Mouse (Mus musculus) limb, embryonic 12.5 days (tissue): ENCODE measurements around the gene Txnrd1. TPM values are rescaled to one million over a fixed set of nuclear protein-coding genes. Genes with fewer than 3 reads are reported as not detected.

Experiments used
- ATAC-seq: fragments of 200-750 bp; cut with Nextera tagmentation; 2 replicates; pipeline ENCODE4 v1.8.0; 2017; ENCODE audit warnings: low read depth, moderate TSS enrichment; ENCODE audit not compliant: insufficient number of reproducible peaks, insufficient read depth, low FRiP score, low TSS enrichment
- H3K27ac ChIP-seq: fragments of 300-500 bp; sonication (generic); 2 replicates; pipeline ENCODE4 v1.5.1; 2016; ENCODE audit warnings: mild to moderate bottlenecking, moderate library complexity
- H3K27me3 ChIP-seq: fragments of 300-500 bp; sonication (generic); 2 replicates; pipeline ENCODE4 v1.6.1; 2016; ENCODE audit warnings: mild to moderate bottlenecking, moderate library complexity
- H3K36me3 ChIP-seq: fragments of 300-500 bp; sonication (generic); 2 replicates; pipeline ENCODE4 v1.6.1; 2016; ENCODE audit warnings: mild to moderate bottlenecking, moderate library complexity
- H3K4me1 ChIP-seq: fragments of 300-500 bp; sonication (generic); replicated peaks from 2 replicates; pipeline ENCODE4 v1.6.1; 2016
- H3K4me2 ChIP-seq: fragments of 300-500 bp; sonication (generic); 2 replicates; pipeline ENCODE4 v1.6.1; 2016; ENCODE audit warnings: mild to moderate bottlenecking, moderate library complexity
- H3K4me3 ChIP-seq: fragments of 300-500 bp; sonication (generic); replicated peaks from 2 replicates; pipeline ENCODE4 v1.5.1; 2016; ENCODE audit warnings: mild to moderate bottlenecking
- H3K9ac ChIP-seq: fragments of 300-500 bp; sonication (generic); replicated peaks from 2 replicates; pipeline ENCODE4 v1.6.1; 2016; ENCODE audit warnings: mild to moderate bottlenecking, moderate library complexity
- H3K9me3 ChIP-seq: fragments of 300-500 bp; sonication (generic); 2 replicates; pipeline ENCODE4 v1.6.1; 2016; ENCODE audit warnings: mild to moderate bottlenecking, moderate library complexity
- WGBS: fragments of 180-500 bp; shearing (Covaris S2); methylation state at CpG from one replicate; pipeline ENCODE4 v1.1.7; 2016; 5-methylcytosine and 5-hydroxymethylcytosine counted together
- polyA plus RNA-seq: library from polyadenylated mRNA; unstranded; fragments of >200 nt; fragmentation: Nextera tagmentation; extraction: Ambion mirVana; gene quantifications from 2 replicates; pipeline ENCODE4 v1.2.1, GENCODE M21; 2016

The Txnrd1 gene
- polyA plus RNA-seq, 1 experiment from 2014 or later, result 149 TPM

DNA sequence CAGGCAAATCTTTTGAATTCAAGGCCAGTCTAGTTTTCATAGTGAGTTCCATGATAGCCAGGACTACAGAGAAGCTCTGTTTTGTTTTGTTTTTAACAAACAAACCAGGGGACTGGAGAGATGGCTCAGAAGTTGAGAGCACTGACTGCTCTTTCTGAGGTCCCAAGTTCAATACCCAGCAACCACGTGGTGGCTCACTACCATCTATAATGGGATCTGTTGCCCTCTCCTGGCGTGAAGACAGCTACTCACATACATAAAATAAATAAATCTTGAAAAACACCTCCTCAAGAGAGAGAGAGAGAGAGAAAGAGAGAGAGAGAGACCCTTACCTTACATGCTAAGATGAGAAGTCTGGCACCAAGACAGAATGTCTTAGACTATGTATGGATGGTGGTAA, 84.9 kb downstream of the Txnrd1 start:
- Histone ChIP-seq H3K4me2 (no peak overlapping the region), H3K4me1 (0 out of 2 replicates have a peak, but pooled peaks cover 3% of the 10 kb centered on the region), H3K9me3 (no peaks in the 10 kb centered on the region), H3K36me3 (no peaks in the 10 kb centered on the region), H3K4me3 (no peak overlapping the region), H3K9ac (no peak overlapping the region), H3K27me3 (peaks cover 4% of the 10 kb centered on the region; the same call in 1 of the 2 replicates), H3K27ac (no peak overlapping the region)
- no peak for ATAC-seq
- 72% methylated on average over 2 of the region's 2 CpGs for WGBS

DNA sequence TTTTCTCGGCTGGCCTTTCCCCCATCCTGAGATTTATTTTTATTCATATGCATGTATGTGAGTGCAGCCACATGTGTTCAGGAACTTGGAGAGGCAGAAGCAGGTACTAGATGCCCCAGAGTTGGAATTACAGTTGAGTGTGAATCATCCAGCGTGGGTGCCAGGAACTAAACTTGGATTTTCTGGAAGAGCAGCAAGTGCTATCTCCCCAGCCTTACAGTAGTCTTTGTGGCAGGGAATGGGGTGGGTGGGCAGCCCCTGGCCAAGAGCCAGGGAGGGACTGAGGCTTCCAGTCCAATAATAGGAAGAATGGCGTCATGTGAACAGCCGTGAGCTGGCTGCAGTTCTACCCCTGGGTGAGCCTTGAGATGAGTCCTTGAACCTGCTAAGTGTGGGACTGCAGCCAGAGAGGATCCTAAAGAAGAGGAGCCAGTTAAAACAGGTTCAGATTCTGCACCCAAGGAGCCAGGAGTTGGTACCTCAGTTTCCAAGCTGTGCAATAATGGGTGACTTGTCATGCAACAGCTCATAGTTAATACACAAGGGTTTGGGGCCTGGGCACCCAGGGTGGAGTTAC, 85.7 kb downstream of the Txnrd1 start:
- WGBS, result 80% methylated on average over 4 of the region's 4 CpGs
- Histone ChIP-seq H3K4me2 (no peak overlapping the region), H3K27me3 (peaks cover 3% of the 10 kb centered on the region; the same call in 1 of the 2 replicates), H3K27ac (no peak overlapping the region), H3K4me3 (no peak overlapping the region), H3K9me3 (no peaks in the 10 kb centered on the region), H3K4me1 (0 out of 2 replicates have a peak, but pooled peaks cover 3% of the 10 kb centered on the region), H3K36me3 (no peaks in the 10 kb centered on the region), H3K9ac (no peak overlapping the region)
- ATAC-seq, result no peak

DNA sequence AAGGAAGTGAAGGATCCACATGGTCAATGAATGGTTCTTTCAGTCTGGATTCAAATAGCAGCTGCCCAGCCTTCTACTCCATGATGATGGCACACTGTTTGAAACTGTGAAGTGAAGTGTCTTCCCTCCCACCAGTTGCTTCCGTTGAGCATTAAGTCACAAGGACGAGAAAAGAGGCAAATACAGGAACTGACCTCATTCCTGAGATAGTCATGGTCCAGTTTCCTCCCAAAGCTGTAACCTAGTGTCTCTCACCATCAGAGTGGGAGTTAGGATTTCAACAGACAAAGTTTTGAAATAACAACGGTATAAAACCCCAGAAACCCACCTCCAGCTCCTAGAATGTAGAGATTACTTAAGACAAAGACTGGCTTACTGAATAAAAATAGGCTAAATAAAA, 89.8 kb downstream of the Txnrd1 start:
- WGBS, result 70% methylated on average over 3 of the region's 3 CpGs
- no peak for ATAC-seq
- peaks cover 9% of the 10 kb centered on the region for H3K9me3 ChIP-seq
- no peak overlapping the region for H3K4me2 ChIP-seq
- peaks cover 3% of the 10 kb centered on the region; the same call in 1 of the 2 replicates for H3K27me3 ChIP-seq
- H3K4me1 ChIP-seq, result 0 out of 2 replicates have a peak, but pooled peaks cover 3% of the 10 kb centered on the region
- no peaks in the 10 kb centered on the region for H3K36me3 ChIP-seq
- no peak overlapping the region for H3K27ac ChIP-seq
- H3K9ac ChIP-seq, result no peak overlapping the region
- no peak overlapping the region for H3K4me3 ChIP-seq

DNA sequence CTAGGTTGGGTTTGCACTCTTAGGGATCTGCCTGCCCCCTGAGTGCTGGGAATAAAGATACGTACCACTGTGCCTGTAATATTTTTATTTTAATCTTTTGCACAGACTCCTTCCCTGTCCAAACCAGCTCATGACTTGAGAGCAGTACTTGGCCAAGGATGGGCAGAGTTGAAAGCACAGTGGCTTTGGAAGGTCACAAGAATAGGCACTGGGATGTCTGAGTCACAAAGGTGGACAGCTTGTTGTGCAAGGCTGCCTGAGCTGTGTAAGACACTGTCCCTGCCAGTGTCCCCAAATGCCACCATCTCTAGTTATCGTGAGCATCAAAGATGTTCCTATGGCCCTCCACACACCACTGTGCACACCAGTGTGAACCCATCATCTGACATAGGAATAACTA, 91.0 kb downstream of the Txnrd1 start:
- no peak for ATAC-seq
- H3K27ac ChIP-seq, result no peak overlapping the region
- H3K4me3 ChIP-seq, result no peak overlapping the region
- H3K36me3 ChIP-seq, result no peaks in the 10 kb centered on the region
- peaks cover 9% of the 10 kb centered on the region for H3K9me3 ChIP-seq
- 90% methylated on average over 2 of the region's 2 CpGs for WGBS
- H3K4me1 ChIP-seq, result 0 out of 2 replicates have a peak, but pooled peaks cover 3% of the 10 kb centered on the region
- H3K27me3 ChIP-seq, result peaks cover 3% of the 10 kb centered on the region; the same call in 1 of the 2 replicates
- no peak overlapping the region for H3K4me2 ChIP-seq
- no peak overlapping the region for H3K9ac ChIP-seq

DNA sequence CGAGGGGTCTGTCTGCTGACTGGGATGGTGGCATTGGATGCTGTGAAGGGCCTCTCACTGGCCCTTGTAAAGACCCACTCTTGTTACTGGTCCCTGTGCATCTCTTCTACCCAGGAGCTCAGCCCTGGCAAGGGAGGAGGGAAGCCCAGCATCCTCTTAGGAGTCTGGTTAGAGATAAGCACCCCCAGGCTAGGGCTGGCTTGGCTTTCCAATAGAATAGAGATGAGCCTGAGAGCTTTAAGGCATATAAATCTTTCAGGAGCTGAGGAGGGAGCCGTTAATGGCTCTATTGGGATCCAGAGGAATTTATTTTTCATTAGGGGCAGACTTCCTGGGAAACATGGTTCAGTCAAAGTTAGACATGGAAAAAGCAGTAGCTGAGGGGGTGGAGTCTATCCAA, 91.9 kb downstream of the Txnrd1 start:
- Histone ChIP-seq H3K9ac (no peak overlapping the region), H3K27ac (no peak overlapping the region), H3K9me3 (peaks cover 9% of the 10 kb centered on the region), H3K4me2 (no peak overlapping the region), H3K36me3 (no peaks in the 10 kb centered on the region), H3K4me1 (0 out of 2 replicates have a peak, but pooled peaks cover 3% of the 10 kb centered on the region), H3K27me3 (peaks cover 3% of the 10 kb centered on the region; the same call in 1 of the 2 replicates), H3K4me3 (no peak overlapping the region)
- 69% methylated on average over 2 of the region's 2 CpGs for WGBS
- no peak for ATAC-seq

DNA sequence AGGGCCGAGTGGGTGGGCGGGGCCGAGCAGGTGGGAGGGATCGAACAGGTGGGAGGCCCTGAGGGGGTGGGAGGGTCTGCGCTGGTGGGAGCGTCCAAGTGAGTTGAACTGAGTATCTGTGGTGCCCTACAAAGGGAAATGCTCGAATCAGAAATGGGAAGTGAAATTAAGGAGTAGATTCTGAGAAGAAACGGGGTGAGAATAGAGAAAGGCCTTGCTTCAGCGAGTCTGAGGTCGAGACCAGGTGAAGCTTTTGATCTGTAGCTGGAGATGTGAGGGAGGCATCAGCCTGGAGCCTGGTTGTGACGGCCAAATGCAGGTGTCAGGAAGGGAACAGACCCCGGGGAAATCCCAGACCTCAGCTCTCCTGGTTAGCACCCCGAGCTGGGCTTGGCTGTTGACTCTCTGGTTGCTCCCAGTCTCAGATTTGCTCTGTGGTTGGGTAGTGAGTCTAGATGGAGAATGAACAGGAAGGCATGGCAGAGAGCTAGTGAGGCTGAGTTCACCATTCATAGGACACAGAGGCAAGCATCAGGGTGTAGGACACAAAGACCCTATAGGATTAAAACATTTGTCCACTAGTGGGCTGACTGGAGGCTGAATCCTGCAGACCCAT, 101.4 kb downstream of the Txnrd1 start:
- Histone ChIP-seq H3K9me3 (0 out of 2 replicates have a peak, but pooled peaks cover 4% of the 10 kb centered on the region), H3K4me1 (no peaks in the 10 kb centered on the region), H3K27ac (no peak overlapping the region), H3K9ac (no peak overlapping the region), H3K36me3 (no peaks in the 10 kb centered on the region), H3K4me2 (no peak overlapping the region), H3K27me3 (no peaks in the 10 kb centered on the region), H3K4me3 (no peak overlapping the region)
- no peak for ATAC-seq
- 80% methylated on average over 13 of the region's 13 CpGs for WGBS

DNA sequence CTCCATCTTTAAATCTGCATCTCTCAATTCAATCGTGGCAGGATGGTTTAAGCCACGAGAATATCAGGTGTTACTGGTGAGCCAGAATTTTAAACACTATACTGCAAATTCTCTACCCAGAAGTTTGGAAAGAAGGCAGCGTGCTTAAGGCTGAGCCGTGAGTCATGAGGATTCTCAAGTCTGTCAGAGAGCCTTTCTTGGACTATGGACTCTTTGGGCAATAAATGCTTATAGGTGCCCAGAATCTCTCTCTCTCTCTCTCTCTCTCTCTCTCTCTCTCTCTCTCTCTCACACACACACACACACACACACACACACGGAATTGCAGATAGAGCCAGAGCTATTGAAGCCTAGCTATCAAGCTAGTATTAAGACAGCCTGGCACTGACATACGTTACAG, 102.0 kb downstream of the Txnrd1 start:
- WGBS, result 83% methylated on average over 6 of the region's 6 CpGs
- no peak overlapping the region for H3K4me3 ChIP-seq
- no peaks in the 10 kb centered on the region for H3K4me1 ChIP-seq
- H3K36me3 ChIP-seq, result no peaks in the 10 kb centered on the region
- no peaks in the 10 kb centered on the region for H3K27me3 ChIP-seq
- H3K27ac ChIP-seq, result no peak overlapping the region
- H3K4me2 ChIP-seq, result no peak overlapping the region
- H3K9me3 ChIP-seq, result 0 out of 2 replicates have a peak, but pooled peaks cover 4% of the 10 kb centered on the region
- H3K9ac ChIP-seq, result no peak overlapping the region
- no peak for ATAC-seq

Other genes with a start within 250 kb of the Txnrd1 start
- 45.1 and 54.3 TPM in 2 replicates for gene 1190007I07Rik, start 210.7 kb upstream of the Txnrd1 start, polyA plus RNA-seq
- 207 and 209 TPM in 2 replicates for gene Tdg, start 204.1 kb upstream of the Txnrd1 start, polyA plus RNA-seq
- 9.6 and 11.4 TPM in 2 replicates for gene Glt8d2, start 143.3 kb upstream of the Txnrd1 start, polyA plus RNA-seq
- 47.9 and 48.6 TPM in 2 replicates for gene Hcfc2, start 137.8 kb upstream of the Txnrd1 start, polyA plus RNA-seq
- 61.4 and 66.8 TPM in 2 replicates for gene Nfyb, start 69.8 kb upstream of the Txnrd1 start, polyA plus RNA-seq
- 0.59 and 0.68 TPM in 2 replicates for gene Eid3, start 32.7 kb downstream of the Txnrd1 start, polyA plus RNA-seq
- gene Chst11, start 151.5 kb downstream of the Txnrd1 start, polyA plus RNA-seq, result 2.5 and 3.1 TPM in 2 replicates